Comparison of ENCODE assay signal across 25 mouse cellular contexts in genomic region chr8:93857144-93857543, GRCm38 (mm10). TPM values are rescaled to one million over a fixed set of nuclear protein-coding genes. Genes with fewer than 3 reads are reported as not detected.
DNase-seq lines count a peak whose midpoint lies in the region; ATAC-seq and TF ChIP-seq lines count a peak whose summit lies in the region.
"Had no signal": no experiment of that assay in that cellular context is flagged by ENCODE, and none has a peak within 500 bp of the region (broad histone marks: within the 10 kb centered on the region; RNA-seq: fewer than 3 reads in every experiment).

No protein-coding gene starts in this region.

- ATAC-seq in heart, embryonic 11.5 days (replicated peaks; ENCODE audit: insufficient number of reproducible peaks, low FRiP score, low TSS enrichment), result 0 out of 2 replicates have a peak, but pooled peaks have one; percentile 46
- ATAC-seq in heart, embryonic 15.5 days (replicated peaks; ENCODE audit: insufficient number of reproducible peaks, insufficient read depth, low FRiP score, low read depth), result 0 out of 2 replicates have a peak, but pooled peaks have one; percentile 20
- ATAC-seq: activated CD4-positive, CD25-positive, alpha-beta regulatory T cell, adult 4 months; forebrain, embryonic 13.5 days; forebrain, embryonic 16.5 days; hindbrain, postnatal 0 days; inflammation-experienced regulatory T-cells, adult 6 months; intestine, embryonic 16.5 days had no signal

- no peaks in the 10 kb centered on the region for H3K36me3 ChIP-seq in heart, embryonic 11.5 days (ENCODE audit: control insufficient read depth, insufficient read depth, low read length)
- H3K36me3 ChIP-seq in heart, embryonic 10.5 days, result no peaks in the 10 kb centered on the region
- no peaks in the 10 kb centered on the region for H3K36me3 ChIP-seq in heart, embryonic 15.5 days
- H3K36me3 ChIP-seq: heart, embryonic 12.5 days had no signal

- H3K4me2 ChIP-seq in heart, embryonic 11.5 days, result no peak overlapping the region
- no peak overlapping the region for H3K4me2 ChIP-seq in heart, embryonic 15.5 days
- H3K4me2 ChIP-seq: forebrain, embryonic 13.5 days; heart, embryonic 12.5 days; hindbrain, embryonic 14.5 days had no signal

- no peaks in the 10 kb centered on the region for H3K9me3 ChIP-seq in heart, embryonic 11.5 days (replicated peaks; ENCODE audit: control insufficient read depth, low read length)
- no peaks in the 10 kb centered on the region for H3K9me3 ChIP-seq in heart, embryonic 10.5 days
- H3K9me3 ChIP-seq in heart, embryonic 15.5 days (replicated peaks), result no peaks in the 10 kb centered on the region
- H3K9me3 ChIP-seq: forebrain, embryonic 10.5 days; forebrain, embryonic 13.5 days; heart, embryonic 12.5 days had no signal

- intact Hi-C loops in heart, postnatal 25 days (cut with DNase I), result no loop called here

- no peak for TF ChIP-seq POLR2A in cerebellum, adult 2 months (IDR thresholded peaks at IDR 0.05; ENCODE audit: borderline replicate concordance, insufficient read depth, low read length)

- H3K27me3 ChIP-seq in cerebellum, adult 2 months (ENCODE audit: control insufficient read depth, insufficient read depth, low read length), result no peaks in the 10 kb centered on the region
- H3K27me3 ChIP-seq in heart, embryonic 11.5 days (ENCODE audit: control insufficient read depth, insufficient read depth, low read length), result no peaks in the 10 kb centered on the region
- H3K27me3 ChIP-seq in heart, embryonic 10.5 days (ENCODE audit: insufficient read depth, poor library complexity, severe bottlenecking), result no peaks in the 10 kb centered on the region
- H3K27me3 ChIP-seq in heart, embryonic 15.5 days, result no peaks in the 10 kb centered on the region
- H3K27me3 ChIP-seq: forebrain, embryonic 13.5 days; heart, embryonic 12.5 days had no signal

- 24% methylated on average over 4 of the region's 4 CpGs for WGBS in cerebellum, adult 2 months
- WGBS in heart, embryonic 11.5 days (ENCODE audit: insufficient replicate concordance), result 46% methylated on average over 4 of the region's 4 CpGs
- WGBS in heart, embryonic 10.5 days, result 51% methylated on average over 4 of the region's 4 CpGs
- WGBS in heart, embryonic 15.5 days, result 43% methylated on average over 4 of the region's 4 CpGs

- peak in 1 of 2 experiments; percentile 52 for DNase-seq in cerebellum, adult 2 months
- no peak for DNase-seq in cerebellum, adult 18-20 months
- no peak for DNase-seq in heart, embryonic 10.5 days (ENCODE audit: low spot score)
- no peak for DNase-seq in heart, postnatal 25 days (ENCODE audit: low spot score)
- DNase-seq in brain, adult 2 months (ENCODE audit: low read depth, low spot score), result peak; percentile 52
- DNase-seq: adrenal gland, adult 8-10 months; adrenal gland, postnatal 36 days; cerebellum, adult 11 months; cerebellum, adult 9-10 months; cerebellum, postnatal 14 days; gastrocnemius, postnatal 25 days; heart, adult 2 months; heart, postnatal 4 days; kidney, adult 18-20 months had no signal

- H3K4me3 ChIP-seq in cerebellum, adult 2 months (replicated peaks; ENCODE audit: insufficient read depth, low read depth, low read length), result no peak overlapping the region
- H3K4me3 ChIP-seq in heart, embryonic 11.5 days (ENCODE audit: low read depth, low read length), result no peak overlapping the region
- no peak overlapping the region for H3K4me3 ChIP-seq in heart, embryonic 10.5 days
- no peak overlapping the region for H3K4me3 ChIP-seq in heart, embryonic 15.5 days
- H3K4me3 ChIP-seq: forebrain, embryonic 10.5 days; forebrain, embryonic 13.5 days; heart, adult 2 months; heart, embryonic 12.5 days had no signal

- peaks cover 57% of the 10 kb centered on the region for H3K4me1 ChIP-seq in cerebellum, adult 2 months (ENCODE audit: control insufficient read depth, insufficient read depth, low read length)
- peaks cover 1% of the 10 kb centered on the region; the same call in 1 of the 2 replicates for H3K4me1 ChIP-seq in heart, embryonic 11.5 days (ENCODE audit: control insufficient read depth, insufficient read depth, low read length)
- peaks cover 20% of the 10 kb centered on the region for H3K4me1 ChIP-seq in heart, embryonic 10.5 days
- H3K4me1 ChIP-seq in heart, embryonic 15.5 days (replicated peaks), result peaks cover 5% of the 10 kb centered on the region; the same call in 1 of the 2 replicates

- no peak for TF ChIP-seq CTCF in cerebellum, adult 2 months (IDR thresholded peaks at IDR 0.05; ENCODE audit: borderline replicate concordance, insufficient read depth, low read depth, low read length)

- 0 out of 2 replicates have a peak overlapping the region, but pooled peaks have one; percentile 22 for H3K27ac ChIP-seq in cerebellum, adult 2 months (ENCODE audit: insufficient read depth, low read length)
- no peak overlapping the region for H3K27ac ChIP-seq in heart, embryonic 11.5 days (ENCODE audit: low read depth, low read length)
- H3K27ac ChIP-seq in heart, embryonic 10.5 days, result no peak overlapping the region
- H3K27ac ChIP-seq in heart, embryonic 15.5 days, result no peak overlapping the region
- H3K27ac ChIP-seq: forebrain, embryonic 10.5 days; forebrain, embryonic 13.5 days; heart, adult 2 months; hindbrain, embryonic 14.5 days; hindbrain, postnatal 0 days had no signal

- H3K9ac ChIP-seq in heart, embryonic 11.5 days (ENCODE audit: low read depth, low read length), result no peak overlapping the region
- no peak overlapping the region for H3K9ac ChIP-seq in heart, embryonic 15.5 days
- H3K9ac ChIP-seq: forebrain, embryonic 13.5 days; heart, embryonic 12.5 days; hindbrain, embryonic 14.5 days had no signal

RNA-seq across cellular contexts. Expression of gene Gnao1, which starts 47.4 kb away (rescaled TPM):
- polyA plus RNA-seq in cerebellum, adult 2 months (2012; rRNA removed), result 345 and 365 TPM in 2 replicates
- 13.9 and 15.5 TPM in 2 replicates for polyA plus RNA-seq in heart, embryonic 11.5 days (2014; fragmentation: Nextera tagmentation; extraction: Ambion mirVana)
- polyA plus RNA-seq in heart, embryonic 10.5 days (2016; fragmentation: Nextera tagmentation; extraction: Ambion mirVana), result 9.3 and 11.3 TPM in 2 replicates
- 11.0 and 13.0 TPM in 2 replicates for polyA plus RNA-seq in heart, embryonic 15.5 days (2015; fragmentation: Nextera tagmentation; extraction: Ambion mirVana)
- 10 to 100 TPM; 26.0 to 27.4 TPM for total RNA-seq in heart, postnatal 25 days (2021)

Comparison
In these comparisons a context has a peak if more than half of its experiments do, and no peak if none do; other contexts are left out.
1. RNA of gene Gnao1, which starts 47.4 kb away (polyA plus RNA-seq): 345 to 365 TPM in cerebellum, adult 2 months; 13.9 to 15.5 TPM in heart, embryonic 11.5 days, 11.0 to 13.0 TPM in heart, embryonic 15.5 days and 9.3 to 11.3 TPM in heart, embryonic 10.5 days; every median in the first group is over 10 times any median in the second.